Mouse (Mus musculus): Measurements from ENCODE around the gene Hectd3.

DNA sequence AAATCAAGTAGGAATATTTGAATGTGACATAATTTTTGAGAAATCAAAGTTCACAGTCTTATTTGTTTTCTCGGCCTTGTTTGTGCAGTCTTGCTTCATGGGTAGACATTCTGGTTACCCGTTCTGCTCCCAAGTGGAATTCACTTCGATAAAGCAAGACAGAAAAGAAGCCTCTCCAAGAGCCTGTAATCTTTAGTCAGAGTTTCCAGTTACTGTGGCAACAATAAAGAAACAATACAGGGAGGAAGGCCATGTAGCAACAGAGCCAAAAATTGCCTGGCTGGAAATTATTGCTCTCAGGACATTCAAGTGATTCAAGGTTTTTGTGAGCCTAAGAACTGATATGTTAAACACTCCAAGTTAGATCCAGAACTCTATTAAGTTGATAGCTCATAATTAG is 53.7 kb downstream of the Hectd3 start:
- TF ChIP-seq CTCF (conservative IDR thresholded peaks at IDR 0.05 in 1 of 2, IDR thresholded peaks at IDR 0.05 in 1 of 2; ENCODE audit: low read depth in 2 of 2, low read length in 2 of 2): no peak
- no peak for TF ChIP-seq ZNF384 (IDR thresholded peaks at IDR 0.05; ENCODE audit: low read depth, low read length)
- TF ChIP-seq SMC3 (IDR thresholded peaks at IDR 0.05; ENCODE audit: low read depth, low read length): no peak
- TF ChIP-seq NELFE (IDR thresholded peaks at IDR 0.05; ENCODE audit: low read depth, low read length): no peak
- no peak for TF ChIP-seq GABPA (IDR thresholded peaks at IDR 0.05; ENCODE audit: insufficient replicate concordance, low read depth, low read length)
- TF ChIP-seq JUND (conservative IDR thresholded peaks at IDR 0.05; ENCODE audit: low read depth, low read length): no peak
- no peak for TF ChIP-seq USF1 (IDR thresholded peaks at IDR 0.05; ENCODE audit: low read depth, low read length)
- TF ChIP-seq NRF1 (IDR thresholded peaks at IDR 0.05; ENCODE audit: low read depth, low read length): no peak
- no peak for TF ChIP-seq BHLHE40 (IDR thresholded peaks at IDR 0.05; ENCODE audit: low read depth, low read length)
- TF ChIP-seq ETS1 (conservative IDR thresholded peaks at IDR 0.05; ENCODE audit: low read depth, low read length): no peak
- TF ChIP-seq MEF2A (IDR thresholded peaks at IDR 0.05; ENCODE audit: borderline replicate concordance, low read depth, low read length): no peak
- no peak for TF ChIP-seq MXI1 (IDR thresholded peaks at IDR 0.05; ENCODE audit: low read depth, low read length)
- TF ChIP-seq MAFK (IDR thresholded peaks at IDR 0.05; ENCODE audit: insufficient replicate concordance, low read length): no peak
- TF ChIP-seq POLR2A (IDR thresholded peaks at IDR 0.05; ENCODE audit: low read depth, low read length): no peak

Data from CH12.LX (cell line).